Mouse (Mus musculus) spleen, adult 2 months (tissue): ENCODE data around the gene Tmem213.

Experiments used
- CTCF ChIP-seq: fragments of 200-500 bp; IDR thresholded peaks from 2 replicates; pipeline ENCODE4 v1.5.1; 2011; ENCODE audit warnings: mild to moderate bottlenecking, inconsistent platforms; ENCODE audit not compliant: insufficient read depth, insufficient read length, insufficient replicate concordance; ENCODE audit errors: extremely low read depth
- POLR2A ChIP-seq: fragments of 200-500 bp; IDR thresholded peaks from 2 replicates; pipeline ENCODE4 v1.6.1; 2011; ENCODE audit warnings: low read depth, low read length, inconsistent platforms

GRCm38 (mm10) chr6:38124882-38125281 lies 15.8 kb downstream of the Tmem213 start:
- TF ChIP-seq CTCF (no peak), POLR2A (no peak)
